Mouse (Mus musculus): ENCODE results near the gene Btbd19.

Btbd19 gene

DNA sequence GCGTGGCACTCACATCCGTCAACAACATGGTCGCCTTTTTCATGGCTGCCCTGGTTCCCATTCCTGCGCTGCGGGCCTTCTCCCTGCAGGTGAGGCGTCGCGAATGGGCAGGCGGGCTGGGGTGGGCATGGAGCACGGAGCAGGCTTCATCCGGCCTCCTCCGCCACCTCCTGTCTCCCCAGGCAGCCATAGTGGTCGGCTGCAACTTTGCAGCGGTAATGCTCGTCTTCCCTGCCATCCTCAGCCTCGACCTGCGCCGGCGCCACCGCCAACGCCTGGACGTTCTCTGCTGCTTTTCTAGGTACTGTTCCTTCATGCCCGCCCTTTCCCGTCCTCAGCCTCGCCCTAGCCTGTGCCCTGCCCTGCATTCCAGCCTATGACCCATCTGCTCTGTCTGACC is 16.2 kb downstream of the Btbd19 start:
- Histone ChIP-seq H3K27me3 (ENCODE audit: control insufficient read depth, insufficient read depth, low read length, poor library complexity, severe bottlenecking) (no peaks in the 10 kb centered on the region), H3K36me3 (ENCODE audit: control insufficient read depth, insufficient read depth, low read length, poor library complexity, severe bottlenecking) (no peaks in the 10 kb centered on the region)
- DNase-seq (ENCODE audit: low read depth, low spot score) = no peak

DNA sequence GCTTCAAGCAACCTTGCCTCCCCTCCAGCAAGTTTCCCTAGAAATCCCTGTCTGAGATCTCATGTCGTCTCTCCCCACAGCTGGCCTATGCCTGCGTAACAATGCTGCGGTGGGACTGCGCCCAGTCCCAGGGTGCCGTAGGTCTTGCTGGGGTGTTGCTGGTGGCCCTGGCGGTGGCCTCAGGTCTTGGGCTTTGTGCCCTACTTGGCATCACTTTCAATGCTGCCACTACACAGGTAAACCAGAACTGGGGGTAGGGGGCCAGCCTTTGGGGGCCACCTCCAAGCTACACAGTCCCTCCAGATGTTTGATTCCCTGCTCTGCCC is 17.0 kb downstream of the Btbd19 start:
- no peaks in the 10 kb centered on the region for H3K36me3 ChIP-seq (ENCODE audit: control insufficient read depth, insufficient read depth, low read length, poor library complexity, severe bottlenecking)
- H3K27me3 ChIP-seq (ENCODE audit: control insufficient read depth, insufficient read depth, low read length, poor library complexity, severe bottlenecking) = no peaks in the 10 kb centered on the region
- DNase-seq (ENCODE audit: low read depth, low spot score) = no peak

DNA sequence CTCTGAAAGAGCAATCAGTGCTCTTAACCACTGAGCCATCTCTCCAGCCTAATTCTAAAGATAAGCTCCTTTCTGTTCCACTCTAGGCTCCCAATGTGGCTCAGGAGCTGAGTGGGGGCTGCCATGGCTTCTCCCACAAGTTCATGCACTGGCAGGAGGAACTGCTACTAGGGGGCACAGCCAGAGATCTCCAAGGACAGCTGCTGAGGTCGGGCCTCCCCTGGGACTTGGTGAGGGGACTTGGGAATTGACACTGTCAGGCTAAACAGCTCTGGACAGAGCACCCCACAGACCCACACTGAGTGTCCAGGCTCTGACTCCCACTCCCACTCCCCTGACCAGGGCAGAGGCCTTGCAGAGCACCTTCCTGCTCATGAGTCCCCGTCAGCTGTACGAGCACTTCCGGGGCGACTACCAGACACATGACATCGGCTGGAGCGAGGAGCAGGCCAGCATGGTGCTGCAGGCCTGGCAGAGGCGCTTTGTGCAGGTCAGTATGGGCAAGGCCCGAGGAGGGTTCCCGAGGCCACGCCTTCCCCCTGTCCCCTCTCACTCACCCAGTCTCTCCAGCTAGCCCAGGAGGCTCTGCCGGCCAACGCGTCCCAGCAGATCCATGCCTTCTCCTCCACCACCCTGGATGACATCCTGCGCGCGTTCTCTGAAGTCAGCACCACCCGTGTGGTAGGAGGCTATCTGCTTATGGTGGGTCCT is 17.6 kb downstream of the Btbd19 start:
- no peaks in the 10 kb centered on the region for H3K36me3 ChIP-seq (ENCODE audit: control insufficient read depth, insufficient read depth, low read length, poor library complexity, severe bottlenecking)
- DNase-seq (ENCODE audit: low read depth, low spot score) = no peak
- H3K27me3 ChIP-seq (ENCODE audit: control insufficient read depth, insufficient read depth, low read length, poor library complexity, severe bottlenecking) = no peaks in the 10 kb centered on the region

DNA sequence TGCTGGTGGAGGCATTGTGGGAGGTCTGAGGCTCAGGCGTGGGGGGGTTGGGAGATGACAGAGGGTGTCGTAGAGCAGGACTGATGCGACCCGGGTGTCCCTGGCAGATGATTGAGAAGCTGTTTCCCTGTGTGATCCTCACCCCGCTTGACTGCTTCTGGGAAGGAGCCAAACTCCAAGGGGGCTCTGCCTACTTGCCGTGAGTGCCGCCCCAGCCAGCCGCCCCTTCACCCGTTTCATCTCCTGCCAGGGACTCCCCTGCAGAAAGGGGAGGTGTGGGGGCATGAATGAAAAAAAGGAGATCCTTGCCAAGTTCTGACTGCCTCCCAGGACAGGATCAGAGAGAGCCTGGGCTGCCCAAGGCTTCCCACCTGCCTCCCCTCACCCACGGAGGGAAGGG is 20.4 kb downstream of the Btbd19 start:
- Histone ChIP-seq H3K36me3 (ENCODE audit: control insufficient read depth, insufficient read depth, low read length, poor library complexity, severe bottlenecking) (no peaks in the 10 kb centered on the region), H3K27me3 (ENCODE audit: control insufficient read depth, insufficient read depth, low read length, poor library complexity, severe bottlenecking) (no peaks in the 10 kb centered on the region)
- DNase-seq (ENCODE audit: low read depth, low spot score) = no peak

DNA sequence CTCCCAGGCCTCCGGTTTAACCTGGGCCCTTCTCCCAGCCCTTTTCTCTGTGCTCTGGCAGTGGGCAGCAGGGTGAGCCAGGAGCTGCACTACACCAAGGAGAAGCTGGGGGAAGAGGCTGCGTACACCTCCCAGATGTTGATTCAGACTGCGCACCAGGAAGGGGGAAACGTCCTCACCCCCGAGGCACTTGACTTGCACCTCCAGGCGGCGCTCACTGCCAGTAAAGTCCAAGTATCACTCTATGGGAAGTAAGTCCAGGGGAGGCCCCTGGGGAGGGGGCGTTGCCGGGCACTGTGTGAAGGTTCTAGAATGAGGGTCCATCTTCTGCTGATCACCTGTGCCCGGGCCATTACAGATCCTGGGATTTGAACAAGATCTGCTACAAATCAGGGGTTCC is 20.9 kb downstream of the Btbd19 start:
- DNase-seq (ENCODE audit: low read depth, low spot score) = peak; percentile 41
- H3K27me3 ChIP-seq (ENCODE audit: control insufficient read depth, insufficient read depth, low read length, poor library complexity, severe bottlenecking) = no peaks in the 10 kb centered on the region
- H3K36me3 ChIP-seq (ENCODE audit: control insufficient read depth, insufficient read depth, low read length, poor library complexity, severe bottlenecking) = no peaks in the 10 kb centered on the region

DNA sequence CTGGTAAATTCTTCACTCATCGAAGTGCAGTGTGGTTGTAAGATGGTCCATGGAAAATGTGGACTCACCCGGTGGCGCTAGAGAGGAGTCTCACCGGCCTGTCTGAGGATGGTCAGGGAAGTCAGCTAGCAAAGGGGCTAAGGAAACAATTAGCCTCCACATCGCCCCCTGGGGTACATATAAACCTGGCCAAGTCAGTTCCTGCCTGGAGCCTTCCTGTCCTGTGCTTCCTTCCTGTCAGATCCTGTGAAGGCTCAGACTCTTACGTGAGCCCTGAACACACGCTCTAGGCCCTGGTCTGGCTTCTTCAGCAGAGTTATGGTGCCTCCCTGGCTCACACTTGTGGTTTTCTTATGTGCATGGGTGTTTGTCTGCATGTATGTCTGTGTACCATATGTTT is 24.3 kb downstream of the Btbd19 start:
- no peaks in the 10 kb centered on the region for H3K27me3 ChIP-seq (ENCODE audit: control insufficient read depth, insufficient read depth, low read length, poor library complexity, severe bottlenecking)
- H3K36me3 ChIP-seq (ENCODE audit: control insufficient read depth, insufficient read depth, low read length, poor library complexity, severe bottlenecking) = no peaks in the 10 kb centered on the region
- DNase-seq (ENCODE audit: low read depth, low spot score) = peak; percentile 35

DNA sequence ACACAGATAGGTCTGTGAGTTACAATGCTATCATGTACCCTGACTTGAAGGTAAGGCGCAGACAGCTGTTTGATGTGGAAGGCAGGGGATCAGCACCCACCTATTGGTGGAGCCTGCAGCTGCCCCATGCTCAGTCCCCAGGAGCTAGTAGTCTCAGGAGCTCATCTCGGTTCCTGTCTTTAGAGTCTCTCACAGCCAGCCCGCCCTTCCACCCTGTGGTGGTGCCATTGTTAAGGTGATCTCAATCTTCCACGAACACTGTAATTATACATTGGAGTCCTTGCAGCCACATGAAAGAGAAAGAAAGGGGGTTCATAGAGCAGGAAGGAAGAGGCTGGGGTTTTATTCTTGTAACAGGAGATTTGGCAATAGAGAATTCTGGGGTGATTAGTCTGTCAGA is 25.5 kb downstream of the Btbd19 start:
- no peaks in the 10 kb centered on the region for H3K36me3 ChIP-seq (ENCODE audit: control insufficient read depth, insufficient read depth, low read length, poor library complexity, severe bottlenecking)
- no peak for DNase-seq (ENCODE audit: low read depth, low spot score)

DNA sequence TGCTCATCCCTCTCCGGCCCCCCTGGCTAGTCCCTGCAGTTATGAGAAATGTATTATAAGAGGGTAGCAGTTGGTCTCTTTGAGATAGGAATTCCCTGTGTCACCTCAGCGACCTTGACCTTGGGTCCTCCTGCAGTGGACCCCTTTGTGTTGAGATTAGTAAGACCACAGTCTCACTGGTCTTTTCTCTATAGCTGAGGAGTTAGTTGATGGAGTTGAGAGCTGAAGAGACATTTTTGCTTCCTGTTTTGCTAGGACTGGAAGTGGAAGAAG is 26.8 kb downstream of the Btbd19 start:
- Histone ChIP-seq H3K36me3 (ENCODE audit: control insufficient read depth, insufficient read depth, low read length, poor library complexity, severe bottlenecking) (no peaks in the 10 kb centered on the region), H3K27me3 (ENCODE audit: control insufficient read depth, insufficient read depth, low read length, poor library complexity, severe bottlenecking) (no peaks in the 10 kb centered on the region)

More for the DNA sequence above, 25.5 kb downstream of the Btbd19 start:
- no peaks in the 10 kb centered on the region for H3K27me3 ChIP-seq (ENCODE audit: control insufficient read depth, insufficient read depth, low read length, poor library complexity, severe bottlenecking)

DNA sequence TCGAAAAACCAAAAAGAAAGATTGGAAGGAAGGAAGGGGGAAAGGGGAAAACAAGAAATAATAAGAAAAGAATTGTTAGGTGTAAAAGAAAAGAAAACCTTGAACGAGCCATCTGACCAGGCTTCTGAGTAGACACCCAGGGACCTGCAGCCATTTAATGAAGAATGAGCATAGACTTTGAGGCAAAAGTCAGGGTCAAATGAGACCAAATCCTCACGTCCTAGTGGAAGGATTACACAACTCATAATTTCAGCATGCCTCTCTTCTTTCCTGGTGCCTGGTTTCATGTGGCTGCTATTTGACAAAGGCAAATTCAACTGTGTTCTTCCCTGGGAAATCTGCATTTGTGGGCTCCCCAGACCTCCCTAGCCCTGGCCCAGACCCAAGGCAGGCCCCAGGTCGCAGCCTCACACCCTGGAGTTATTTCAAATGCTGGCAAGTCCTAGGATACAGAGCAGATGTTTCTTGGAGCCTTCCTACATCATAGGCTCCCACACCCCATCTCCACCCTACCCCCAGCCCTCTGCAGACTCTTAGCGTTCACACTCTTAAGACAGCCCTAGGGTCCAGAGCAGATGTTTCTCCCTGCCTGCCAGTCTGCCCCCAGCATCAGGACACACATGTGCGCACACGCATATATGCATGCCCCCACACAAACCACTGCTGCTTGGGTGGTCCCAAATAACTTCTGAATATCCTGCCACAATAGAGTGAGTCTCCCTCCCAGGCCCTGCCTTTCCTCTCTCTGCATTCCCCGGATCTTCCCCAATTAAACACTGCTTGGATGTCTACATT is 27.4 kb downstream of the Btbd19 start:
- H3K36me3 ChIP-seq (ENCODE audit: control insufficient read depth, insufficient read depth, low read length, poor library complexity, severe bottlenecking) = no peaks in the 10 kb centered on the region
- H3K27me3 ChIP-seq (ENCODE audit: control insufficient read depth, insufficient read depth, low read length, poor library complexity, severe bottlenecking) = no peaks in the 10 kb centered on the region
- no peak for DNase-seq (ENCODE audit: low read depth, low spot score)

More for the DNA sequence above, 26.8 kb downstream of the Btbd19 start:
- no peak for DNase-seq (ENCODE audit: low read depth, low spot score)

DNA sequence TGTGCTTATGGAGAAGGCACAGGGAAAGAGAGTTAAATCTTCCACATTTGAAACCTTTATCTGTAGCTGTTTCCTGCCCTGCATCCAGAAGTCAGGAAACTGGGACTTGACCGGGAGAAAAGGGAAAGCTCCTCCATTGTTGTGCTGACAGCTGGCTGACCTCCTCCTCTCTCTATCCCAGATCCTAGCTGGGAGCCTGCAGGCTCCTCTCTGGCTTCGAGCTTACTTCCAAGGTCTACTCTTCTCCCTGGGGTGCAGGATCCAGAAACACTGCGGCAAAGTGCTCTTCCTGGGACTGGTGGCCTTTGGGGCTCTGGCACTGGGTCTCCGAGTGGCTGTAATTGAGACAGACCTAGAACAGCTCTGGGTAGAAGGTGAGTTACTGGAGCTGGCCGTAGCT is 28.9 kb downstream of the Btbd19 start:
- no peak for DNase-seq (ENCODE audit: low read depth, low spot score)
- Histone ChIP-seq H3K27me3 (ENCODE audit: control insufficient read depth, insufficient read depth, low read length, poor library complexity, severe bottlenecking) (no peaks in the 10 kb centered on the region), H3K36me3 (ENCODE audit: control insufficient read depth, insufficient read depth, low read length, poor library complexity, severe bottlenecking) (no peaks in the 10 kb centered on the region)

DNA sequence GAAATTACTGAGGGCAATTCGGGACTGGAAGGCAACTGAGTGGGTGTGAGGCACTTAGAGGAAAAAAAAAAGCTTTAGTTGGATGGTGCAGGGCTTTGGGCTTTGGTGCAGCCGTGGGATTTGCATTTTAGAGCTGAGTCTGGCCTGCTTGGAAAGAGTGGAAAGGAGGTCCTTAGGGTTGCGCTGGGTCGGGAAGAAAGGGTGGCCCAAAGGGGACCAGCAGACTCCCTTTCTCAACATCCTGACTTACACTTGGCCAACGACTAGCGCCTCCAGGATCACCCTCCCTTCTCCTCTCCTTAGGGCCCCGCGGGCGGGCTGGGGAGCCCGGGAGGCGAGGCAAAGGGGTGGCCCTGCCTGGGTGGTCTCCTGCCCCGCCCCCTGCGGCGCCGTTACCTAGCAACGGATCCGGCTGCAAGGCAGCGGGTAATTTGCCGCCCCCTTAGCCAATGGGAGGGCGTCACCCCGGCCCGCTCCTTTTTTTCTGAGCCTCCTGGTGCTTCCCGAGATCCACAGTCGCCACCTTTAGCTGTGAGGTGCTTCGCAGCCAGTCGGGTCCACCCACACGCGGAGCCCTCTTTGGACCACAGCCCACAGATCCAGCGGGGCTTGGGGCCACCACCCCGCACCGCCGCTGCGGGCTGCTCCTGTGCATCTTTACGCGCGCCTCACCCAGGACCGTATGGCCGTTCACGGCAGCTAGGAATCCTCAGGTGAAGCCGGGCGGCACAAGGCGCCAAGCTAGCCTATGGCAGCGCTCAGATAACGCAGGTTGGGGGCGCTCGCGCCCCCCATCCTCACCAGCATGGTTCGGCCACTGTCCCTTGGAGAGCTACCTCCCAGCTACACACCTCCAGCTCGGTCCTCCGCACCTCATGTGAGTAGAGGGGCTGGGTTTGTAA is 29.7 kb downstream of the Btbd19 start, which contains the start of gene Ptch2:
Gene Ptch2, plus strand, starts transcription at position 525 of the 902 bp plus-strand sequence.
- Histone ChIP-seq H3K36me3 (ENCODE audit: control insufficient read depth, insufficient read depth, low read length, poor library complexity, severe bottlenecking) (no peaks in the 10 kb centered on the region), H3K27me3 (ENCODE audit: control insufficient read depth, insufficient read depth, low read length, poor library complexity, severe bottlenecking) (no peaks in the 10 kb centered on the region)
- DNase-seq (ENCODE audit: low read depth, low spot score) = no peak

DNA sequence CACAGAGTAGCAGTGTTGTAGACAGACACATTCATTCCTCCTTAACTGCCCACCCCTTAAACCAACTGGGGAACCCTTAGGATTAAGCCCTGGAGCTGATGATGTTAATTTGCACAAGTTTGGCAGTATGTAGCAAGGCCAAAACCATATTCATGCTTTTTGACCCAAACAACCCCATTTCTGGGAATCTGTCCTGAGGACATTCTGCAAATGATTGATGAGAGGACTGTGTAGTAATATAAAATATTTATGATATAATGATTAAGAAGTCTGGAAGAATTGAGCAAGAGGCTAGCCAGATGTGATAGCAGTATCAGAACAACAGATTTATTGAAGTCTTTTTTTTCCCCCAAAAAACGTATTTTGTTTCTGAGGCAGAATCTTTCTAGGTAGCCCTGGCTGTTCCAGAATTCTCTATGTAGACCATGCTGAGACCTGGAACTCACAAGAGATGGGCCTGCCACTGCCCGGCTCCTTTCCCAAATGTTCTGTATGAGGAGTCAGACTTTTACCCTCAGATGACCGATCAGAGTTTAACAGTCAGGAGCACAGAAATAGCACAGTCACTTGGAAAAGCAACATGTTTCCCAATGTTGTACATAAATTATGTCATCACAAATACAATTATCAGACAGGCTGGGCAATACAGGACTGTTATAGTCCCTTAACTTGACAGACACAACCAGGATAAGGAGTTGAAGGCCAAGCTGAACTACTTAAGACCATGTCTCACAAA is 30.7 kb downstream of the Btbd19 start:
- no peak for DNase-seq (ENCODE audit: low read depth, low spot score)
- Histone ChIP-seq H3K27me3 (ENCODE audit: control insufficient read depth, insufficient read depth, low read length, poor library complexity, severe bottlenecking) (no peaks in the 10 kb centered on the region), H3K36me3 (ENCODE audit: control insufficient read depth, insufficient read depth, low read length, poor library complexity, severe bottlenecking) (no peaks in the 10 kb centered on the region)

DNA sequence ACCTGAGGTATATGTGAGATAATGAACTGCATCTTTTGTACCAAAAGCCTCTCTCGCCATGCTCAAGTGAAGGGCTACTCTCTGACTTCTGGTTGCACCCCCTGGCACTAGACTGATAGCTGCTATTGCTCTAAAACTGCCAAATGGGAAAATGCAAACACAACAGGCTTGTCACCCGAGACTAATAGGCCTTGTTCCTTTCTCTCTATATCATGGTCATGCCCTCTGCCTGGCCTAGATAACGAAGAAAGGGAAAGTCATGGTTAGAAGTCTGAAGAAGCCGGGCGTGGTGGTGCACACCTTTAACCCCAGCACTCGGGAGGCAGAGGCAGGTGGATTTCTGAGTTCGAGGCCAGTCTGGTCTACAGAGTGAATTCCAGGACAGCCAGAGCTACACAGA is 34.9 kb downstream of the Btbd19 start:
- H3K27me3 ChIP-seq (ENCODE audit: control insufficient read depth, insufficient read depth, low read length, poor library complexity, severe bottlenecking) = no peaks in the 10 kb centered on the region
- DNase-seq (ENCODE audit: low read depth, low spot score) = no peak
- peaks cover 8% of the 10 kb centered on the region; the same call in 1 of the 2 replicates for H3K36me3 ChIP-seq (ENCODE audit: control insufficient read depth, insufficient read depth, low read length, poor library complexity, severe bottlenecking)

DNA sequence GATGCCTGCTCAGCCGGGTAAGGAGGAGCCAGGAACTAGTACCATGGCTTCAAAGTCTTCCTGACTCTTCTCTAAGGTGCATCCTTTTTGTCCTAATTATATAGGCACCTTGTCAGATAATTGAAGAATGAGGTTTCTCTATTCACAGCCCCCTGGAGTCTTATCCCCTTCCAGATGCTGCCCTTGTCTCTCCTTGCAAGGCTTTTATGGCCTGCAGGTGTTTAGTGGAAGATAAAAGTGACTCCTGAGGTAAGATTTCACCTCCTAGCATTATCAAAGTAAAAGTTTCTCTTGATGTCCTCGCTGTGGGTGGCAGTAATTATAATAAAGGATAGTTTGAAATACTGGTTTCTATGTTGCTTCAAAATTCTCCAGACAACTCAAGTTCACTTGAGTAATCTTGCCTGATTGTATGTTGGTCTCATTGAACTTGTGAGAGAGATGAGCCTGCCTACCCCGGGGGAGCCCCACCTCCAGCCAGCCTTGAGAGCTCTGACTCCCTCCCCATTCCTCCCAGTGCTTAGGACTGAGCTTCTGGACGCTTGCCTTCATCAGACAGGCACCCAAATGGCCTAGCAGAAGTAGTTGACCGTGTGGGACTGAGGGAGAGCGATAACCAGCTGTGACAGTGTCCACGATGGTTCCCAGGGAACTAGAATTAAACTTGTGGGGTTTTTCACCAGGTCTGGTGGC is 37.4 kb downstream of the Btbd19 start:
- Histone ChIP-seq H3K36me3 (ENCODE audit: control insufficient read depth, insufficient read depth, low read length, poor library complexity, severe bottlenecking) (peaks cover 8% of the 10 kb centered on the region; the same call in 1 of the 2 replicates), H3K27me3 (ENCODE audit: control insufficient read depth, insufficient read depth, low read length, poor library complexity, severe bottlenecking) (no peaks in the 10 kb centered on the region)
- DNase-seq (ENCODE audit: low read depth, low spot score) = no peak

All from splenic B cell, adult 2 months (primary cell).